Mouse (Mus musculus): ENCODE data around the gene Hnrnph1. TPM values are rescaled to one million over a fixed set of nuclear protein-coding genes. Genes with fewer than 3 reads are reported as not detected.

Gene Hnrnph1
- total RNA-seq, 2 experiments from 2014 or later: 134 to 140 TPM

DNA sequence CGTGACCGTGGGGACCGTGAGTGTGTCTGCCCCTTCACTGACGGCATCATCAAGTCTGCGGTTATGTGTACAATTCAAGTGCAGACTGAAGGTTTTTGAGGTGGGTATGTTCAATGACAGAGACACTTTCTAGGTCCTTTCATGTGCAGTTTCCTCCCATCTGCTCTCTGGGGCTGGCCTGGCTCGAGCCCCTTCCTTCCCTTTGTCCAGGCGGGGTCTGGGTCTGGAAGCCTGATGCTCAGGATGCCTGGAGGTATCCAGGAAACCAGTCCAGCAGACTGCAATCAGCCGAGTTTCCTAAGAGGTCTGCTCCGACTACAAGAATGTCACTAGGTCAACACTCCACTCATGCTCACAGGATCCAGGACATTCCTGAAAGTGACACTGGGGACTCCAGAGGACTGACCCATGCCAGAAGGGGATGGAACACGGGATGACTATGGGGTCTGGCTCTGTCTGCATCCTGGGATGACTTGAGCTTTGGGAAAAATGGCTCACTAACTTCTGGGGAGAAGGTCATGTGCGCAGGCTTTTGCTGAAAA, 20.0 kb downstream of the Hnrnph1 start:
- intact Hi-C loops (cut with DNase I): no loop called here

DNA sequence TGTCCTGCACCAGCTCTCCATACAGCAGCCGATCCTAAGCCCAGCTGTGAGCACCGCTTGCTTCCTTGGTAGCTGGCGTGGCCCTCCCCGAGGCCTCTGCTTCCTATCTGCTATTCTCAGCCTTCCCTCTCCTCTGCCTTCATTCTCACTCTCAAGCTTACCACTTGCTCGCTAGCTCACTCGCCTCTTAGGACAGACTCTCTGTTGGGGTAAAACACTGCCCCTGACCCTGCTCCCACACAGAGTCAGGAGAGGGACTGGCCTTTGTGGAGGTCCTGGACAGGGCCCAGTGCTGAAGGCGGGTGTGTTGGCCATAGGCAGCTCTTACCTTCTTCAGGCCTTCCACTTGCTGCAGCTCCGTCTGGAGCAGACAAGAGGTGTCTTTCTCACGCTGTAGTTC, 20.5 kb downstream of the Hnrnph1 start:
- intact Hi-C loops (cut with DNase I): no loop called here
- DNase-seq: no peak

More for the DNA sequence above, 20.0 kb downstream of the Hnrnph1 start:
- no peak for DNase-seq

DNA sequence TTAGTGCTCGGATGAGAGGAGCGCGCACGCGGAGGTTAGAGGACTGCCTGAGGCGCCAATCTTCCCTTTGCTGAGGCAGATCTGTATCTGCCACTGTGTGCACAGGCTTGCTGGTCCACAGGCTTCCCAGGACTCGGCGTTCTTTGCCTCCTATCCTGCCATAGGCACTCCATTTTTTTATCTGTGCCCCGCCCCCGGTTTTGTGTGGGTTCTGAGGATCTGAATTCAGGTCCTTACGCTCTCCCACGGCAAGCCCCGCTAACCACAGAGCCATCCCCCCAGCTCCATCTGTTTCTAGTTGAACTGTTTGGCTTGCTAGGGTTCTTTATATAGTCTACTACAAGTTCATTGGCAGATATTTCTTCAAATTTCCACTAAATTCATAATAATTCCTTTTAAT, 22.0 kb downstream of the Hnrnph1 start:
- intact Hi-C loops (cut with DNase I): no loop called here
- no peak for DNase-seq

DNA sequence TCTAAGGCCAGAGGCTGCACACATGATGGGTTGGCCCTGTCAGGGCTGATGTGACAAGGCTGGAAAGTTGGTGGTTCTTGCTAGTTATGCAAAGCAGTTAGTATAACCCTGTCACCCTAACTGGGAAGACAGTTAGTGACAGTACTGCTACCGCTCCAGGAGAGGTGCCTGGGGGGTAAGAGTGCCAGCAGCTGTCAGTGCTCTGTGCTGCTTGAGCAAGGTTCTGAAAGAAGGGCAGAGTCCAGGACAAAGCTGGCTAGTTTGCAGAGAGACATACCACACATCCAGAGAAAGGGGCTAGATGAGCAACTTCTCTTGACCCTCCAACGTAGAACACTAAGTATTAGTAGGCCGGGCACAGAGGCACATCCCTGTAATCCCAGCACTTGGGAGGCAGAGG, 25.7 kb downstream of the Hnrnph1 start:
- intact Hi-C loops (cut with DNase I): no loop called here
- no peak for DNase-seq

DNA sequence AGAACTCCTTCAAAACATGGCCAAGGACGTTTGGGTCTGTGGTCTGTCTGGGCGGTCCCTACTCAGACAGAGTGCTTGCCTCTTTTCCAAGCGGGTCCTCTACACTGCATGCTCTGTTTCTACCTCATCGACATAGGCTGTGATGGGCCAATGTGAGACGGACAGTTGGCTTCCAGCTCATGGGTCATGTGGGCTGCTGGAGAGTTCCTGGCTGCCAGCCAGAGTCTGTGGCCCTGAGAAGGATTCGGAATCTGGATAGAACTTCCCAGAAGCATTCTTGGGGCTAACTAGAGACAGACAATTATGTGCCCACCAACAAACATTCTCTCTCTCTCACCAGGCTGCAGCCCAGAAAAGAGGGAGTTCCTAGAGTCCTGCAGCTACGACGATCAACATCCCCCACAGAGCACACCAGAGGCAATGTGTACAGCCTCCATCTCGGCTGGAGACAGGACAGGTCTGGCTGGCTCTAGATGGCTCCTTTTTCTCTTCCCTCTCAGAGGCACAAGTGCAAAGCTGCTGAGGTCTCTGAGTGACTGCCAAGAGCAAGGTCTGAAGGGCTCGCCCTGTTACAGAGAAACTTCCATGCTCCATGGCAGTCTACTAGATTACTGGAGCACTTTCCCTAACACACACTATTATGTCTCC, 26.7 kb downstream of the Hnrnph1 start:
- DNase-seq: peak; percentile 57 to 64
- intact Hi-C loops (cut with DNase I): no loop called here

DNA sequence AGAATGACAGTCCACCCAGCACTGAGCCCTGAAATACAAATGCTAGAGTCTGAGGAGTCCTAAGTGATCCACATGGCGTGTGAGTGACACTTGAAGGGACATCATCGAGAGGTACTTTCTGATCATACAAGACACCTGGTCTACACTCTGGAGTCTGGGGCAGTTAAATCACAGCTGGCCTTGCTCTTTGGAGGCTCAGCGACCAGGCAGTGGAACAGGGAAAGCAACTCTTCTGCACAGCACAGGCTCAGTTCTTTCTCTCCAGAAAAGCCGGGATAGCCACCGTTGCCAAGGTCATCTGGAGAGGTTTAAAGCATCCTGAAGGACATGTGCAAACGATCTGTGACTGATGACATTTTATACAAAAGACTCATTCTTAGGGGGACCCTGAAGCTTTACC, 30.4 kb downstream of the Hnrnph1 start:
- intact Hi-C loops (cut with DNase I): no loop called here
- DNase-seq: no peak

DNA sequence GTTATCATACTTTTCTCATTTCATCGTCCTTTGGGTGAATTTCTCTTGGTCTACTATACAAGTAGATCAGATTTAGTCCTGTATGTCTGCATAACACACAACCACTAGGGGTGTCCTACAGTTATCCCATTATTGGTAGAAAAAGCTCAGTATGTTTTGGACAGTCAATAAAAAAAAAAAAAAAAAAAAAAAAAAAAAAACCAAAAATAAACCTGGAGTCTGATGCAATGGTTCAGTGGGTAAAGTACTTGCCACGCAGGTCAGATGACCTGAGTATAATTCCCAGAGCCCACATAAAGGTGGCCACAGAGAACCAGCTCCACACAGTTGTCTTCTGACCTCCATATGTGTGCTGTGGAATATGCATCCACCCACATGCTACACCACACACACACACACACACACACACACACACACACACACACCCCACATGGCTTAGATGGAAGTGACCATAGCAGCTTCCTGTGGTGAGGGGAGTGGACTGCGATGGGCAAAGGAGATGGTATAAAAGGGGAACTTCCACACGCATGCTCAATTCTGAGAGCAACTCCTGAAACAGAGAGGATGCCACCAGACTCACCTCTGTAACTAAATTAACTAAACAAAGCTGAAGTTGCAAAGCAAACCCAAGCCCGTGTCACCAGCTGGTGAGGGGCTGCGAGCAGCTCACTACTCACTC, 38.9 kb downstream of the Hnrnph1 start:
- DNase-seq: no peak
- intact Hi-C loops (cut with DNase I): no loop called here

DNA sequence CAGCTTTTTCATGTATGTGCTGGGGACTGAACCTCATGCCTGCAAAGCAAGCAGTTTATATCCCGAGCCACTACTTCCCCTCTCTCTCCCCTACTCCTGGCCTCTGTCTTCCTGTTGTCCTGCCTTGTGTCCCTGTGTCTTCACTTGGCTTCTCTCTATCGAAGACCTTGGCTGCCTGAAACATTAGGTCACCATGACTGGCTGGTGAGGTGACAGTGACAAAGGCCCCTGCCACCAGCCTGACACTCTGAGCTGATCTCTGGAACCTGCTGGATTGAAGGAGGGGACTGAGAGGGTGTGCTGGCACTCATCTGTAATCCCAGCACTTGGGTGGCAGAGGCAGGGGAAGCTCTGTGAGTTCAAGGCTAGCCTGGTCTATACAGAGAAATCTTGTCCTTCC, 41.1 kb downstream of the Hnrnph1 start:
- DNase-seq: no peak
- intact Hi-C loops (cut with DNase I): no loop called here

DNA sequence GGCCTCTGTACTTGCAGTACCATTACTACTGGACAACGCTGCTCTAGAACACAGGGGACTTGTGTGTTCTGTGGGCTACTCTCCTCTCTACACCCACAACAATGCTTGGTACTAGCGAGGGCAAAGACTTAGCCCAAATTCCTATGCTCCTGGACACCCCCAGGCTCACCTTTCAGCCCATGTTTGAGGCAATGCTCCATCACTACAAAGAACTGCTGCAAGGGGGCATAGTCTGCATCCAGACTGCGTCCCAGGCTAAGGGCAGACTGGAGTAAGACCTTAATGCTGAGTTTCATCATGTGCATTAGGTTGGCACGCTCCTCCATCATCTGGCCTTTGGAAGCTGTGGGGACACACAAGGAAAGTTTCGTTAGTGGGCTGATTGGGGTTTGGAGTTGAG, 44.7 kb downstream of the Hnrnph1 start:
- no peak for DNase-seq
- intact Hi-C loops (cut with DNase I): no loop called here

DNA sequence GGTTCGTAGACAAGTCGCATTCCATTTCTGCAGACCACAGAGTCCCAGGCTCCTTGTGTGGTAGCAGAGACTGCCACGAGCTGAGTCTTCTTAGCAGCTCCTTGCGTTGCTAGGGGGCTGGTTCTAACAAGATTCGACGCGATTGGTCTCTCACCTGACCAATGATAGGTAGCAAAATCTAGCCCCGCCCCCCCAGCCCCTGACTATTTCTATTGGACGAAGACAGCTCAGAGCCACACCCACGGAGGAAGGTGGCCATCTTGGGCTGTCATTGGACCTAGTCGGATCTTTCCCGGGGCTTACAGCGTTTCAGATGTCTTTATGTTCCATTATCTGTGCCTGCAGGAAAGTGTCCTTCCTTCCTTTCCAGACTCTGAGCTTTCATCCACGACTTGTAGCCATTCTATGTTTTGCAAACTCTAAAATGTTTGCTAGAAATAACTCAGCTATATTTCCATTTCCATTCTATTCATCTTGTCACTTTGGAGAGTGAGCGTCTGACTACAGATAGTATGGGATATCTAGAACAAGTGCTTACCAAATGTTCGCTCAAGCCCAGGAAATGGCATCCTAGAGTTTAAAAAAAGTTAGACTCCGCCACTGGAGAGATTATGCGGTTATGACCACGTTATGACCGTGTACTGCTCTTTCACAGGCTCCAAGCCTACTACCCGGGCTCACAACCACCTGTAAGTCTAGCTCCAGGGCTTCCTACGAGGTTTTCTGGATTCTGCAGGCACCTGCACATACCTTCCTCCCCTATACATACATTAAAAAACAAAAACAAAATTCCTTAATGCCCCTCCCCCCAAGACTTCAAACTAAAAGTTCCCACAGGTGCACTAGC, 45.4 kb downstream of the Hnrnph1 start:
- intact Hi-C loops (cut with DNase I): no loop called here
- peak in 1 of 2 experiments; percentile 25 for DNase-seq

DNA sequence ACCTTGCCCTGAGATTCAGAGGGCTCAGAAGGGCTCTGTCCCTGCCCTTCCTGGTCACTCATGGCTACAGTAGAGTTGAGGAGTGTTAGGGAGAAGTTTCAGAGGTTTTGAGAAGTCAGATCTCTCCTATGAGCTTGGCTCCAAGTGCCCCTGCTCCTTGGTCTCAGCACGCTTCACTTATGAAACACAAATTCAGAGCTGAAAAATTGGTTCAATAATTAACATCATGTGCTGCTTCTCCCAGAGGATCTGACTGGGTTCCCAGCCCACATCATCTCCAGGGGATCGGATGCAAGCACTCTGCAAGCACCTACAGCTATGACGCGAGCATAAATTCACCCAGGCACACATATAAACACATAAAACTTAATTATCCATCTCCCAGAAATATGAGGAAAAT, 49.3 kb downstream of the Hnrnph1 start:
- DNase-seq: no peak
- intact Hi-C loops (cut with DNase I): no loop called here

DNA sequence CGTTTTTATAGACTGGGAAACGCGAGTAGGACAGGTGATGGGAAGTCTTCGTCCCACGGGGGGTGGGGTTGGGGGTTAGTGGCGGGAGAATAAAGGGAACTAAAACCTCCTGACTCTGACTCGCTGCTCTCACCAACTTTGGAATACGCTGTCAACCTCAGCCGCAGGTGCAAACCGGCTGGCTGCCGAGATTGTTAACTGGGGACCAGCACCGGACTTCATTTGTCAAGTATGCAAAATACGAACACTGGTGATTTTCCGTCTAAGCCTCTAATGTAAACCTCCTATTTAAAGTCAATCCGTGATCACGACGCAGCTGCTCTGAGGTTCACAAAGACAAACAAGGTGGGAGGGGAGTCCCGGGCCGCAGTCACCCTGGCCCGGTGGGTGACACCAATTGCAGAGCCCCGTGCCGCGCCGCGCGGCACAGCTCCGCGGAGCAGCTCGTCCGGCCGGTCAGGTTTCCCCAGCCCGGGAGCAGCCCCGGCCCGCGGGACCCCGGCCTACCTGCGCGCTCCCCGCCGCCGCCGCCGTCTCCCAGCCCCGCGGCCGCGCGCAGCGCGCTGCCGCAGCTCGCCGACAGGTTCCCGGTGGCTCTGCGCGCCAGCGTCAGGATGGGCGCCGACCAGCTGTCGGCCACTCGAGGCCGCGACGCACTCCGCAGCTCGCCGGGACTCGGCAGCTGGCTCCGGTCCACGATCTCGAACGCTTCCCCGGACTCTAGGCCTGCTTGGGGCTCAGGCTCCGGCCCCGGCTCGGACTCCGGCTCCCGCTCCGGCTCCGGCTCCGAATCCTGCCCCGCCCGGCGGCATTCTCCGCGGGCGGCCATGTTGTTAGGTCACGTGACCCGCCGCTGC, 53.7 kb downstream of the Hnrnph1 start, which contains the start of gene Rufy1:
TSS of gene Rufy1 (minus strand) at position 849 of the 857 bp plus-strand sequence.
- intact Hi-C loops (cut with DNase I): loop anchor here (5.0 kb wide), 1 partner anchor 43 kb away; no protein-coding TSS in a partner anchor
- DNase-seq: peak; percentile 88 to 90

DNA sequence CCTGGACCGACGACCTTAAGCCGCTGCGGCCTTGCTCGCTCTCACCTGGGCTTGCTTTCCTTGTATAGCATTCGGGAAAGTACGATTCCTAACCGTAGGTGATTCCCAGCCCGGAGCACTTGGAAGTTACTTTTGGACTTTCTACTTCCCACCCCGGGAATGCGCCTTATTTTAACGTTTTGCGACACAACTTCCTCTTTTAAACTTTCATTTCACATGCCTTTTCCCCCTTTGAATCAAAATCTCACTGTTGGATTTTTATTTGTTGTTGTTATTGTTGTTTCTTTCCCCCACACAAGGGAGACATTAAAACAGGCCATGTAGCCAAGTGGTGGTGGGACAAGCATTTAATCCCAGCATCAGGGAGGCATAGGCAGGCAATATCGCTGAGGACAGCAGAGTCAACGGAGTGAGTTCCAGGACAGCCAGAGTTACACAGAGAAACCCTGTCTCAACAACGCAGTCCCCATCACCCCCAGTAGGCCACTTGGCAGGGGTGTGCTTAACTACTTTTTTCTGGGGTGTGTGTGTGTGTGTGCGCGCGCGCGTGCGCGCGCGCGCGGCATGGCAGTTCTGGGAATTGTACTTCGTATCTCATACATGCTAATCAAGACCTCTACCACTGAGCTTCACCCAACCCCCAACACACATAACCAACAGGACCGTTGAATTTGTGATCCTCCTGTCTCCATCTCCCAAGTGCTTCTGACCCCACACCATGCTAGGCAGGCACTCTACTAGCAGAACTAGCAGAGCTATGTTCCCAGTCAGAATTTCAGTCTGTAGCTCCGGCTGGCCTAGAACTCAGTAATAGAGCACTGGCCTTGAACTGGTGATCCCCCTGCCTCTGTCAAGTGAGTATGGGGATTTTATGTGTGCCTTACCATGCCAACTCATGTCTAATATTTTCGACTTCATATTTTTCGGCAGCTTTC, 54.6 kb downstream of the Hnrnph1 start:
- intact Hi-C loops (cut with DNase I): loop anchor here (5.0 kb wide), 1 partner anchor 44 kb away; no protein-coding TSS in a partner anchor
- DNase-seq: peak in 1 of 2 experiments; percentile 29

DNA sequence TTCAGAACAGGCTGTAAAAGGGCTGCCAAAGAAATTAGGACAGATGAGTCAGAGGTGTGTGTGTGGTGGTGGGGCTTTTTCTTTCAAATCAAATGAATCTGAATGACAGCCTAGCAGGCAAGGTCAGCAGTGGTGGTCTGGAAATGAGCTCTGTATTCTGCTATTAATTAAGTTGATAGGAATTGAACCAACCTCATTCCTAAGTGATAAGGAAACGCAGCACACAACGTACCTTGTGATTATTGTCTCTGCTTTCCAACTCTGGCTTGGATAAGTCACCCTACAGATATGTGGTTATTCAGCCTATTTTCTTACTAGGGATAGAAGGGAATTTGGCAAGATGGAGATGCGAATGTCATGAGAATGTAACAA, 55.3 kb downstream of the Hnrnph1 start:
- no peak for DNase-seq
- intact Hi-C loops (cut with DNase I): loop anchor here (5.0 kb wide), 1 partner anchor 45 kb away; no protein-coding TSS in a partner anchor

DNA sequence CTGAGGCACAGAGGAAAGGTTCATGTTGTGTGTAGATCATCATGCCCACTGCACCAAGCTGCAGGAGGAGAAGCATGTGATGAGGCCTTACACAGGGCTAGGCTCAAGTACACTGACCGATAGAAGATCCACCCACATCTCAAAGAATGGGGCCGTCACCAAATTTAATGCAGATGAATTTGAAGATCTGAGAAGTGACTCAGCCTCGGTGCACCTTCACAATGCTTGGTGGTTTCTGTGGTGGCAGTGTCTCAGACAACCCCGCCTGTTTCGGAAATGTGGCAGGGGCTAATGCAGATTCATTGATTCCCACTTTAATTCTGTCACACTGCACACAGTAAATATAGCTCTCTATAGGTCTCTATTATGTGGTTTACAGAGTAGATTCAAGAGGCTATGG, 56.1 kb downstream of the Hnrnph1 start:
- intact Hi-C loops (cut with DNase I): loop anchor here (5.0 kb wide), 1 partner anchor 46 kb away; no protein-coding TSS in a partner anchor
- no peak for DNase-seq
